Mouse (Mus musculus) macrophage (primary cell): ENCODE measurements around the gene Dyrk1b. TPM values are rescaled to one million over a fixed set of nuclear protein-coding genes. Genes with fewer than 3 reads are reported as not detected.
A peak's percentile ranks its signal among the peaks of the same experiment; 100 is the strongest.

ENCODE experiments used
- H3K27ac ChIP-seq: fragments of 350-480 bp; formaldehyde crosslinking; 2 replicates; pipeline ENCODE4 v1.9.0; 2021
- H3K36me3 ChIP-seq: fragments of 350-480 bp; formaldehyde crosslinking; 2 replicates; pipeline ENCODE4 v1.9.0; 2021; ENCODE audit errors: inconsistent target
- H3K4me3 ChIP-seq: fragments of 350-480 bp; formaldehyde crosslinking; 2 replicates; pipeline ENCODE4 v1.9.0; 2021; ENCODE audit errors: inconsistent target
- H3K79me2 ChIP-seq: fragments of 350-480 bp; formaldehyde crosslinking; 2 replicates; pipeline ENCODE4 v1.9.0; 2021; ENCODE audit errors: inconsistent target
- WGBS: methylation state at CpG from one replicate; pipeline ENCODE4 v1.1.7; 2026; ENCODE audit warnings: inconsistent platforms; ENCODE audit not compliant: missing documents; 5-methylcytosine and 5-hydroxymethylcytosine counted together
- polyA plus RNA-seq: library from polyadenylated mRNA; stranded (reverse); fragments of 250-400 nt; gene quantifications from 3 replicates; pipeline ENCODE4 v1.2.4, GENCODE M21; 2018; ENCODE audit warnings: inconsistent platforms

The Dyrk1b gene
- polyA plus RNA-seq, 1 experiment from 2014 or later: 7.4 TPM

- peak overlapping the region; percentile 34; the same call in 1 of the 2 replicates for H3K27ac ChIP-seq
- peaks cover 47% of the 10 kb centered on the region for H3K36me3 ChIP-seq
- peak overlapping the region; percentile 39 for H3K4me3 ChIP-seq
- H3K79me2 ChIP-seq: peaks cover 11% of the 10 kb centered on the region
- WGBS: 3% methylated on average over 42 of the region's 56 CpGs
Measured at GRCm38 (mm10) chr7:28179741-28180377, 590 bp downstream of the Dyrk1b start.

GRCm38 (mm10) chr7:28180890-28181289 is 1.6 kb downstream of the Dyrk1b start:
- Histone ChIP-seq H3K27ac (no peak overlapping the region), H3K36me3 (peaks cover 52% of the 10 kb centered on the region)
- WGBS: 85% methylated on average over 5 of the region's 5 CpGs

DNA sequence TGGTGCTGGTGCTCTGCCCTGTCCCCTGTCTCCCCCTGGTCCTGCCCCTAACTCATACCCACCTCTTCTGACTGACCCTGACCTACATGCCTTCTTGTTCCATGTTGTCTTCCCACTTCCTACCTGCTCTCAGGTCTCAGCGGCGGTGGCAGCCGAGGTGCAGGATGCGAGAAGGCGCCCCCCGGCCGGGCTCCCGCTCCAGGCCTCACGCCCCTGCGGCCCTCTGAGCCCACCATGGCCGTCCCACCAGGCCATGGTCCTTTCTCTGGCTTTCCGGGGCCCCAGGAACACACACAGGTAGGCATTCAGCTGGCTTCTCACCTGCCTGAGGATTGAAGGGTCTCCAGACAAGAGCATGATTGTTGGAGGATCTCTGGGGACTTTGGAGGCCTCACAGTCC is 2.1 kb downstream of the Dyrk1b start:
- Histone ChIP-seq H3K4me3 (no peak overlapping the region), H3K36me3 (peaks cover 53% of the 10 kb centered on the region), H3K79me2 (peaks cover 11% of the 10 kb centered on the region), H3K27ac (no peak overlapping the region)
- WGBS: 93% methylated on average over 12 of the region's 12 CpGs

More at GRCm38 (mm10) chr7:28180890-28181289, 1.6 kb downstream of the Dyrk1b start:
- Histone ChIP-seq H3K79me2 (peaks cover 11% of the 10 kb centered on the region), H3K4me3 (no peak overlapping the region; the same call in 1 of the 2 replicates)

DNA sequence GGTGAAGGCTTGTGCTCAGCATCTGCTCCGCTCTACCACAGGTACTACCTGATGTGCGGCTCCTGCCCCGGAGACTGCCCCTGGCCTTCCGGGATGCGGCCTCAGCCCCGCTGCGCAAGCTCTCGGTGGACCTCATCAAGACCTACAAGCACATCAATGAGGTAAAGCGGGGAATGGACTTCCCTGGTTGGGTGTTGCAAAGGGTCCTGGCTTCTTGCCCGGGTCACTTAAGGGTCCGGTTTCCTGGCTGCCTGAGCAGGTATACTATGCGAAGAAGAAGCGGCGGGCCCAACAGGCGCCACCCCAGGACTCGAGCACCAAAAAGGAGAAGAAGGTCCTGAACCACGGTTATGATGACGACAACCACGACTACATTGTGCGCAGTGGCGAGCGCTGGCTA is 3.1 kb downstream of the Dyrk1b start:
- peaks cover 11% of the 10 kb centered on the region for H3K79me2 ChIP-seq
- H3K27ac ChIP-seq: no peak overlapping the region
- H3K36me3 ChIP-seq: peaks cover 51% of the 10 kb centered on the region
- H3K4me3 ChIP-seq: no peak overlapping the region
- 88% methylated on average over 21 of the region's 22 CpGs for WGBS

GRCm38 (mm10) chr7:28185884-28186283 is 6.6 kb downstream of the Dyrk1b start:
- 93% methylated on average over 13 of the region's 14 CpGs for WGBS
- H3K27ac ChIP-seq: no peak overlapping the region
- peaks cover 4% of the 10 kb centered on the region for H3K79me2 ChIP-seq
- H3K4me3 ChIP-seq: no peak overlapping the region
- peaks cover 49% of the 10 kb centered on the region for H3K36me3 ChIP-seq

DNA sequence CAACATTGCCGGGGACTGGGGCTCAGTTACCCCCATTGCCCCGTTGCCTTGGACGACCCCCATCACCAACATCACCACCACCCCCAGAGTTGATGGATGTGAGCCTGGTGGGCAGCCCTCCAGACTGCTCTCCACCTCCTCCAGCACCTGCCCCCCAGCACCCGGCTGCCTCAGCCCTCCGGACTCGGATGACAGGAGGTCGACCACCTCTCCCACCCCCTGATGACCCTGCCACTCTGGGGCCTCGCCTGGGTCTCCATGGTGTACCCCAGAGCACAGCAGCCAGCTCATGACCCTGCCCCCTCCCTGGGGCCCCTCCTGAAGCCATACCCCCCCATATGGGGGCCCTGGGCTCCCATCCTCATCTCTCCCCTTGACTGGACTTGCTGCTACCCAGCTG is 7.4 kb downstream of the Dyrk1b start:
- H3K79me2 ChIP-seq: no peaks in the 10 kb centered on the region
- H3K4me3 ChIP-seq: no peak overlapping the region
- H3K27ac ChIP-seq: no peak overlapping the region
- peaks cover 49% of the 10 kb centered on the region for H3K36me3 ChIP-seq
- 92% methylated on average over 8 of the region's 8 CpGs for WGBS

DNA sequence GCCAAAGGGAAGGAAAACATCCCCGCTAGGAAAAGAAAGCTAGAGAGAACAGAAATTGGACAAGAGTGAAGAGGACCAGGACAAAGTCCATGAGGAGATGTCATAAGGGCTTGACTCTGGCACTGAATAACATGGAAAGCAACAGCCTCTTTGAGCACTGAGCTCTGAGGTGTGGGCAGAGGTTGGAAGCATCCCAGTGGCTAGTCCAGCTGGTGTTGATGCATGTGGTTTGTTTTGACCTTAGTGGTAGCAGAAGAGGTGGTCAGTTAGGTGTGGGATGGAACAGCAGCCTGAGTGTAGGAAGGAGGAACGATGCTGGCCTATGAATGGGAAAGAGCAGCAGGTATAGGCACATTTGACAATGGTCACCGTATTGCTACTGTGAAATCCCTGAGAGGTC is 12.2 kb downstream of the Dyrk1b start:
- H3K36me3 ChIP-seq: peaks cover 12% of the 10 kb centered on the region; the same call in 1 of the 2 replicates
- no peak overlapping the region for H3K4me3 ChIP-seq
- no peaks in the 10 kb centered on the region for H3K79me2 ChIP-seq
- 87% methylated on average over 3 of the region's 3 CpGs for WGBS
- H3K27ac ChIP-seq: no peak overlapping the region

GRCm38 (mm10) chr7:28191903-28192302 is 12.6 kb downstream of the Dyrk1b start:
- 92% methylated on average over 1 of the region's 1 CpGs for WGBS
- Histone ChIP-seq H3K36me3 (peaks cover 10% of the 10 kb centered on the region; the same call in 1 of the 2 replicates), H3K27ac (no peak overlapping the region)

DNA sequence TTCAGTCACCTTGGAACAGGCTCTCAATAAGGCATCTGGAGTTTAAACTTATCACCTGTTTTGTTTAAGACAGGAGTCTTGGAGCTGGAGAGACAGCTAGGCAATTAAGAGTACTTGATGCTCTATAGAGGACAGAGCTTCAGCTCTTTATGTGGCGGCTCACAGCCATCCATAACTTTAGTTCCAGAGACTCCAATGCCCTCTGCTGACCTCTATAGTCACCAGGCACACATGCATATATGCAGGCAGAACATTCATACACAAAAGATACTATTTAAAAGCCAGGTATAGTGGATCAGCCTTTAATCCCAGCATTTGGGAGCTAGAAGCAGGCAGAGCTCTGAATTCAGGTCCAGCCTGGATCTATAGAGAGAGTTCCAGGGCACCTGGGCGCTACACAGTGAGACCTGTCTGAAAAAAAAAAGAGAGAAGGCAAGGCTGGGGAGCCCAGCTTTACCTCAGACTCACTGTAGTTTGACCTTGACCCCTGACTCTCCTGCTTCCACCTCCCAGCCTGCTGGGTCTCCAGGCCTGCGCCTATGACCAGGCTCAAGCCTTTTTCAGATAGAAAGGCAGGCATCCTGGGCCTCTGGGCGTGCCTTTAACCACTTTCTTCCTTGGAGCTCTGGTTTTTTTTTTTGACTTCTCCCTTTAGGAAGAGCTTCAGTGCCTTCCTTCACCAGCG is 16.3 kb downstream of the Dyrk1b start:
- WGBS: 90% methylated on average over 5 of the region's 5 CpGs

More at GRCm38 (mm10) chr7:28191903-28192302, 12.6 kb downstream of the Dyrk1b start:
- Histone ChIP-seq H3K79me2 (no peaks in the 10 kb centered on the region), H3K4me3 (no peak overlapping the region)

DNA sequence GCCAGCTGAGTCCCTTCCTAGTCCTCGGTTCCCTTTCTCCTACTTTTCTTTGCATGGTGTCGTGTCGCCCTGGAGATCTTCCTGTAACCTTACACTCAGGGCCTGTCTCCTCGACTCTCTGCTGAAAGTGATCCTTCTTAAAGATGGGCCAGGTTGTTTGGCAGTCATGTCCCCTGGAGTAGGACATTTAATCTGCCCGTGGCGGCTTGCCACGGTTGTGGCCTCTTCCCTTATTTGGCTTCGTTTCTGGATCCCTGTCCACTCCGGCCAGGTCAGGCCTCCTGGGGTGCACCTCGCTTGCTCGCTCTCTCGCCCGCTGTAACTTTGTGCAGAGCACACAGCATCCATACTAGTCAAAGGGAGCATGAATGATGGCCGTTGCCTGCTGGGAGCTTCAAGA is 17.3 kb downstream of the Dyrk1b start:
- H3K4me3 ChIP-seq: no peak overlapping the region
- no peaks in the 10 kb centered on the region for H3K36me3 ChIP-seq
- no peak overlapping the region for H3K27ac ChIP-seq
- H3K79me2 ChIP-seq: no peaks in the 10 kb centered on the region
- WGBS: 81% methylated on average over 13 of the region's 14 CpGs

More for the DNA sequence above, 16.3 kb downstream of the Dyrk1b start:
- Histone ChIP-seq H3K4me3 (no peak overlapping the region), H3K79me2 (no peaks in the 10 kb centered on the region), H3K27ac (no peak overlapping the region), H3K36me3 (no peaks in the 10 kb centered on the region)

GRCm38 (mm10) chr7:28199054-28199453 is 19.8 kb downstream of the Dyrk1b start:
- Histone ChIP-seq H3K4me3 (no peak overlapping the region), H3K79me2 (no peaks in the 10 kb centered on the region), H3K27ac (no peak overlapping the region), H3K36me3 (no peaks in the 10 kb centered on the region)
- WGBS: 67% methylated on average over 4 of the region's 4 CpGs

DNA sequence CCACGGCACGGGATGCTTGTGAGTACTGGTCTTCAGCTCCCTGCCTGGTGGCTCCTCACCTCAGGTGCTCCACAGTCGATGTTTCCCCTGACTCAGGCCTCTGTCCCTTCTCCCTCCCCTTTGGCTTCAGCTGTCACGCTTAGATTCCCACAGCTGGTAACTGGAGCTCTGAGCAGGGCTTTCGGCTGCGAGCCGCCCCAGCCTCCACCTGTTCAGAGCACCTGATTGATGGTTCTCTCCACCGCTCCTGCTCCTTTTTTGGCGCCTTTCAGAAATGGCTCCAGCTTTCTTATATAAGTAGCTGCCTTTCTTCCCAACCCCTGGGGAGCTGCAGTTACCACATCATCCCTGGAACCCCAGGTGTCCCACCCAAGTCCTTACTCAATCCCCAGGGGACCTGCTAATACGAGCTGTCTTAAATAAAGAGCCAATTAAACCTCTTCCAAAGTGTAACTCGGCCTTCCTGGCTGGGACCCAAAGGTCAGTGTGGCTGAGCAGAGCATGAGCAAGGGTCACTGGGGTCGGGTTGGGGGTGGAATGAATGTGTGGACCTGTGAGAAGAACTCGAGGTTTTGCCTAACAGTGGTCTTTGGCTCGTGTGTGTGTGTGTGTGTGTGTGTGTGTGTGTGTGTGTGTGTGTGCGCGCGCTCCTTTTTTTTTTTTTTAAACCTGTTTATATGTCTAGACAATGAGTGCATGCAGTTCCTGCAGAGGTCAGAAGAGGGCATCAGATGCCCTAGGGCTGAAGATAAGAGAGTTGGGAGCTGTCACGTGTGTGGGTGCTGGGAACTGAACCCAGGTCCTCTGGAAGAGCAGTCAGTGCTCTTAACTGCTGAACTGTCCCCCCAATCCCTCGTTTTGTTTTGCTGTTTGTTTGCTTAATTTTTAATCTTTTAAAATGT is 24.2 kb downstream of the Dyrk1b start:
- Histone ChIP-seq H3K4me3 (no peak overlapping the region), H3K36me3 (no peaks in the 10 kb centered on the region), H3K27ac (no peak overlapping the region), H3K79me2 (no peaks in the 10 kb centered on the region)
- WGBS: 72% methylated on average over 14 of the region's 19 CpGs

- 91% methylated on average over 4 of the region's 4 CpGs for WGBS
- no peaks in the 10 kb centered on the region for H3K36me3 ChIP-seq
- no peaks in the 10 kb centered on the region for H3K79me2 ChIP-seq
- no peak overlapping the region for H3K4me3 ChIP-seq
- no peak overlapping the region for H3K27ac ChIP-seq
Measured at GRCm38 (mm10) chr7:28206044-28206600, 26.9 kb downstream of the Dyrk1b start.

GRCm38 (mm10) chr7:28208396-28208987 is 29.2 kb downstream of the Dyrk1b start:
- Histone ChIP-seq H3K4me3 (peak overlapping the region; percentile 19; the same call in 1 of the 2 replicates), H3K27ac (peak overlapping the region; percentile 28; the same call in 1 of the 2 replicates), H3K79me2 (no peaks in the 10 kb centered on the region), H3K36me3 (no peaks in the 10 kb centered on the region)
- 17% methylated on average over 12 of the region's 12 CpGs for WGBS
